Mouse (Mus musculus): ENCODE measurements around the gene Xkr7. TPM values are rescaled to one million over a fixed set of nuclear protein-coding genes. Genes with fewer than 3 reads are reported as not detected.

Gene Xkr7
- 1 to 10 TPM; 1.9 to 2.1 TPM for total RNA-seq (2021)

DNA sequence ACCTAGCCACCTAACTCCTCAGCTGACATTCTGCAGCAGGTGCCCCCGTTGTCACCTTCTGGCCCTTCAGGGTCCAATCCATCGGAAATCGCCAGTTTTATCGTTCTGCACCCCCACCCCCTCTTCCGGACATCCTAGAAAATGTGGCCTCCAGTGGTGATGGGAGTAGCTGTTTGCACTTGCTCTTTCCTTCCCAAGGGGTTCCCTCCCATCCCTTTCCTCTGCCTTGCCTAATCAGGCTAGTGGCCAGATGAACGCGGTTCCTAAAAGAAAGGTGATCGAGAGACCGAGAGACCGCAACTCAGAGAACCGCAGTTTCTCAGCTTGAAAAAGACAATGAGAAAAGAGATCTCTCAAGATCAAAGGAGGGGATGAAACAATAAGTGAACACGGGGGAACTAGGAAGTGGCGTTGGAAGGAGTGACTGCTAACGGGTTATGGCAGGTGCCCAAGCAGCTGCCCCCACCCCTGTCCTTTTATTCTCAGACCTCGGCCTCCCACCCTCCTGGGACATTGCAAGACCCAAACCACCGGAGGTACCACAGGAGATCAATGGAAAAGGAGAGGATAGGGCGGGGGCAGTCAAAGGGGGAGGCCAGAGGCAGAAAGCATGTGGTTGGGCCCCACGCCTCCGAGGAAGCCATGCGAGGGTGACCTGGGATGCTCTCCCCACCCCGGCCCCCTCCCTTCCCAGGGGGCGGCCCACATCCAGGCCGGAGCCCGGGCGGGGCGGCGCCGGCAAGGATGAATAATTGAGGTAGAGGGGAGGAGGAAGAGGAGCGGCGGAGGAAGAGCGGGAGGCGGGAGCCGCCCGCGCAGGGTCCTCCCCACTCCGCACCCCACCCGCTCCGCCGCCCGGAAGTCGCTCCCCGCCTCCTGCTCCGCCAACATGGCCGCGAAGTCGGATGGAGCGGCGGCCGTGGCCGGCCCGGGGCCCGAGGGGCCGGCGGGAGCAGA, at the start of gene Xkr7:
Xkr7 (plus strand) TSS at position 727 of the 957 bp plus-strand sequence.
- DNase-seq (ENCODE audit: extremely low spot score in 1 of 2, low spot score in 1 of 2): no peak

DNA sequence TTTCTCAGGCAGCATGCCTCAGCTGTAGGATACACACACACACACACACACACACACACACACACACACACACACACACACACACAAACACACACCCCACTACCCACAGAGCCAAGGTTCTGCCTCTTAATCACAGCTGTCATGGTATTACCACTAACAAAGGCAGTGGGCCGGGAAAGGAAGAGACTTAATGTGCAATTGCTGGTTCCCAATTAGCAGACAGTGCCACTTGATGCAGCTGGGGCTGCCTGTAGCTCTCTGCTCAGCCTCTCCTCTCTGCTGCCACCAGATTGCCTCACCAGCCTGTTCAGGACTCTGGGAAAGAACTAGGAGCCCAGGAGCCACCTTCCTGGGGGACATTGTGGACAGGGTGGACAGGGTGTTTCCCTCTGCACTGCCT, 46.1 kb upstream of the Xkr7 start:
- DNase-seq (ENCODE audit: extremely low spot score in 1 of 2, low spot score in 1 of 2): no peak

DNA sequence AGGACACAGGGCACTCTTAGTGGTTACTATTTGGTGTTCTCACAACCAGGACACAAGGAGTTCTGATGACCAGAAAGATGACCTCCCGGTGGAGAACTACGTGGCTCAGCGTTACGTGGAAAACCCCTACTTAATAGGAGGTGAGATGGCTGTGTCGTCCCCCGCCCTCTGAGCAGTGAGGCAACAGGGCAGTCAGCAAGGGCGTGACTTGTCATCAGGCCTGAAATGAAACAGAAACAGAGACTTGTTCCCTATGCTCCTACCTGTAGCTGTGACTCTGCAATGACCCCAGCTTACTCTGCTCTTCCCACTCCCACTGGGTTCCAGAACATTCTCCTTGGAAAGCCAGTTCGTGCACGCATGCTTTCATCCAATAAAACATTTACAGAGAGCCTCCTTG, 40.1 kb upstream of the Xkr7 start:
- DNase-seq (ENCODE audit: extremely low spot score in 1 of 2, low spot score in 1 of 2): no peak

DNA sequence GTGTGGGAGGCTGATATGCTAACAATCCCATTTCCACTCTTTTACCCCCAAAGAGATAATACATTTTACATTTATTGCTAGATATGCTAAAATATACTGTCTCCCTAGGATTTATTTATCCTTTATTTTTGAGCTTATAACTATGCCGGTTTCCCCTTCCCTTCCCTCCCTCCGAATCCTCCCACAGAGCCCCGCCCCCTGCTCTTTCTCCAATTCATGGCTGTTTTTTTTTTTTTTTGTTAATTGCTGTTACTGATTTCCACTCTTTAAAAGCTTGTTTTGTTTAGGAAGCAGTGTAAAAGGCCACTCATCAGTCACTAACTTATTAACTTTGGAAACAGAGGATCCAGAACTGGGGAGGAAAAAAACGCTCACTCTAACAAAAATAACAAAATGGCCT, 34.6 kb upstream of the Xkr7 start:
- DNase-seq (ENCODE audit: extremely low spot score in 1 of 2, low spot score in 1 of 2): no peak

DNA sequence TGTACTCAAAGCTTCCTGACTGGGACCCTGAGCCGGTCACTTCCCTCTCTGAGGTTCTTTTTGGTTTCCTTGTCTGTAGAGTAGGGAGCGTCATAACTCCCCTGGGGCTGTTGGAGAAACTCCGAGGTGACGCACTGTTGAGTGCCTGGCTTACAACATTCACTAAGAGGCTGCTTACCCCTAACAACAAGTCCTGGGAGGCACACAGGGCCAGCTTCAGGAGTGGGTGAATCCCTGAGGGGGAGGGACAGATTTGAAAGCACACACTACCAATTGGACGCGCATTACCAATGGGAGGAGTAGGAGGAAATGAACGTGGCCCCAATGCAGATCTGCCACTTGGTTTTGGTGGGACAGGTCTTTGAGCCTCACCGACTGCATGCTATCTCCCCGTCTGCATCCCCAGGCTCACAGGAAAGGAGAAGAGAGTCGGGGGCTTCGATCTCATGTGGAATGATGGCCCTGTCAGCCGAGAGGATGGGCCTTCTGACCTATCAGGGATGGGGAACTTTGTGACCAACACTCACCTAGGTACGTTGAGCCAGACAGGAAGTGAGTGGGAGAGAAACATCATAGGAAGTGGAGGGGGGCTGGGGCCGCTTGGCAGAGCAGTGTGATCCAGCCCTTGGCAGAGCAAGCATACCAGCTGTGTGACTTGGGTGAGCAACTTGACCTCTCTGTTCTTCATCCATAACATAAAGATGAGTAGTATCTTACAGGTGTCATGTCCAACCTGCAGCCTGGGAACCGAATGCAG, 29.0 kb upstream of the Xkr7 start:
- no peak for DNase-seq (ENCODE audit: extremely low spot score in 1 of 2, low spot score in 1 of 2)

DNA sequence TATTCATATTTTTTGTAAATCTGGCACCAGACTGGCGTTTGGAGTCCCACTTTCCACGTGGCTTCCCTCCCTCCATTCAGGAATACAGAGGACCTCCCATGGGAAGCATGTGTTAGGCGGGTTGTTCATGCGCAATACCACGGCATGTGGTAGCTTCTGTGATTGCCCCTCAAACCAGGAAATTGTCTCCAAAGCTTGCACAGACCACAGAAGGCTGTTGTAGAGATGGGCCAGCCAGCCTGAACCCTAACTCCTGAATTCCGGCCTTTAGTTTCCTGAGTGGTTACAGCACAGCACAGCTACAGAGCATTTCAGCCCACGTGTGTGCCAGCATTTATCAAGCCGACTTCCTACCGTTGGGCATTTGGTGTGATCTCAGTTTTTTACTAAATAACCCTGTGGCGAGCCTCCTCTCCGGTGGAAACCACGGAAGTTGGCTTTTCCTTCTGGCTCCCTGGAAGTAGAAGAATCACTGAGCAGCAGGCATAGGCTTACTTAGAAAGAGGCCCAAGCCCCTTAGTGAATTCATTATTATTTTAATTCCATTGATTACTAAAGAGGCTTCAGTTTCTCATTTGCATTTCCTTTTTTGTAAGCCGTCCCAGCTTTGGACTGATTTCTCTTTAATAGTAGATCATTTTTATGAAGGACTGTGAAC, 27.8 kb upstream of the Xkr7 start:
- no peak for DNase-seq (ENCODE audit: extremely low spot score in 1 of 2, low spot score in 1 of 2)

DNA sequence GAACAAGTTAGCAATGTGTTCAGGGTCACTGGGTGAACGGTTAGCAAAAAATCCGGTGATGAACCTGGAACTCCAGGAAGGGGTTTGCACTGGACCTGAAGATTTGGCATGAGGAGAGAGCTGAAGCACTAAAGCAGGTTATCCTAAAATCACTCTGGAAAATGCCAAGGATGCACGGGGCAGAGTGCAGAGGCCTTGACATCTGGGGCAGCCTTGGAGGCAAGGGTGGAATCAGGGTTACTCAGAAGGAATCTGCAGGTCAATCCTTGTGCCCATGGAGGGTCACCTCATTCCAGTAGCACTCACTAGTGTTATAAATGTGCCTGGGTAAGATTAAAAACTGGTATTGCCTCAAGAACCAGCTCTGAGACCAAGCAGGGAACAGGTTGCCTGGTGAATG, 25.7 kb upstream of the Xkr7 start:
- no peak for DNase-seq (ENCODE audit: extremely low spot score in 1 of 2, low spot score in 1 of 2)

DNA sequence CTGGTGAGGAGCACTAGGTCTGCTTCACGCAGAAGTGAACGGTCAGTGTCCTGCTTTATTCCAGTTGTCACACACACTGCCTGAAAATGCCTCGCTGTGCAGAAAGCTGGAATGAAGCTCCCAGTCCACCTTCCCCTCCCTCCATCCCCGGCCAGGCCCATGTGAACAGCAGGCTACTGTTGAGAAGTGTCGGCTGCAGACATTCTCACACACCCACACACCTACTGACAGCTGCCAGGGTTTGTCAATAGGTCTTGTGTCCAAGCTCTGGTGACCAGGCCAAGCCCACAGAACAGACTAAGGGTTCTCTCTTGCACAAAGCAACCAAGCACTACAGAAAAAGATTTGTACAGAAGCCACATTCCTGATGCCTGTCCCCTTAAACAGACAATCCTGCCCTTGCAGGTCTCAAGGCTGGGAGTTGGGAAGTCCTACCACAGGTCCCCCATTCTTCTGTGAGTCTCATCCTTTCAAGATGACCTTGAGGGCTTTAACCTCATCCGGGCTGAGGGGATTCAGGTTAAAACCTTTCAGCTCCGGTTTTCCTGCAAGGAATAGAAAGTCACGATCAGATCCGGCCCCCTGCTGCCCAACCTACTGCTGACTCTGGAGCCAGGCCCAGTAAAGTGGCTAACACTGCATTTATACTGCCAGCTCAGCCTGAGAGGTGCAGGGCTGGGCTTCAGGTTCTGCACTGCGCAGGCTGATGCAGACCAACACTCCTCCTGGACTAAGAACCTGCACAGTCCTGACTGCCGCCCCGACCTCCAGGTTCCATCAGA, 22.3 kb upstream of the Xkr7 start:
- no peak for DNase-seq (ENCODE audit: extremely low spot score in 1 of 2, low spot score in 1 of 2)

DNA sequence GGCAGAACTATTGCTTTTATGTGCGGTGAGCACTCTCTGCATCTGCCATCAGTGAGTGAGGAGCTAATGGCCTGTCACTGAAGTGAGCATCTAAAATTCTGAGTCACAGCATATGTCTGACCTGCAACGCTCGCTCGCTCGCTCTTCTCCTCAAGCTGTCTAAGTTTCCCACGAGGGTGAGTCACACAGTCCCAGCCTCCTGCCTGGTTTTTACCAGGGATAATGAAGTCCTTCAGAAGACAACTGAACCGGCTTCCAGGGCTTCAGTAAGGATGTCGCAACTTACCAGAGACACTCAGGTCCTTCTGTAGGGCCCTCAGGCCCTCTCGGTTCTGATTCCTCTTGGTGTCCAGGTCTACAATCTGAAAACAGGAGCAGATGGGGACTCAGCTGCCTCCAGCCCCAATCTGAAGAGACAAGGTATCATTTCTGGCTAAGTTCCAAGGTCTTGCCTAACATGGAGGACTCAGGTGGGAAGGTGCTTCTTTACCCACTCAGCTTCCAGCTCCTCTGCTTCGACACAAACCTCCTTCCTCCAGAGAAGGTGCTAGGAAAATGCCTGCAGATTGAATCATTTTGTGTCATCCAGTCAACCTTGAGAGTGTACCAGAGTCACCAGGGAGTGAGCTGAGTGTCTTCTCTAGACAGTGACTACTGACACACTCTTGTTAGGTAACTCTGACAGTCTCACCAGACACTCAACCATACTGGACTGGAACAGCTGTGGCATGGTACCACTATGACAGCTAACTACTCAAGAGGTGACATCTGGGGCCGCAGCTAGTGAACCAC, 17.7 kb upstream of the Xkr7 start:
- DNase-seq (ENCODE audit: extremely low spot score in 1 of 2, low spot score in 1 of 2): no peak

DNA sequence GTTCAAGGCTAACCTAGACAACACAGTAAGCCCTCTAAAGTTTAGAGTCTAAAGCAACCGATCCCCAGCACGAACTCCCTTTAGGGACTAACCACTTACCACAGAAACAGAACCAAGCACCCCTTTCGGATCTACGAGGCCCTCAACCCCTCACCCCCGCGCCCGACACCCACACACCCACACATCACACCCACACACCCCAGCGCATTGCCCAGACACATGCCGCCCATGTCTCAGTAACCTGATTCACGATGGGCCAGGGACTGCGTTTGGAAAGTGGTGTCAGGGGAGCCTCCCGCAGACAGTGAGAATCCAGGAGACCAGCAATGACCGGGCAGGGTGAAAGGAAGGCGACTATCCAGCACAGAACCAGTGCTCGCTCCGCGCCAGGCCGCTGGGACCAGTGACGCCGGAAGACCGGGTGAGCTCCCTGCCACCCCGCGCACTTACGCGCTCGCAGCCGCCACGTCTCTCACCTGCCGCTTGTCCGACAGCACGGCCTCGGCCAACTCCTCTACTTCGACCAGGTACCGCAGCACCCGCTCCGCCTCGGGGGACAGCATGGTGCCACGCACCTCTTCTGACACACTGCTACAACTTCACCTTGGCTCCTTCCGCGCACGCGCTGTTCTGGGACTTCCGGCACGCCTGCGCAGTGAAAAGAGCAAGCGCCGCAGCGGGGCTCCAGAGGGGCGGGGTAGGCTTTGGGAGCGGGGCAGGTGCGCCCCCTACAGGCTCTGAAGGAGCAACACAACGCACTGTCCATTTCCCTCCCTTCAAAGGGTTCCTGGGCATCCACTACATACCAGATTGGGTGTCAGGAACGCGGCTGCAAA, 16.7 kb upstream of the Xkr7 start, which contains the start of gene Pdrg1:
Pdrg1 (minus strand) TSS at position 670 of the 836 bp plus-strand sequence.
- DNase-seq (ENCODE audit: extremely low spot score in 1 of 2, low spot score in 1 of 2): peak; percentile 93 to 95

DNA sequence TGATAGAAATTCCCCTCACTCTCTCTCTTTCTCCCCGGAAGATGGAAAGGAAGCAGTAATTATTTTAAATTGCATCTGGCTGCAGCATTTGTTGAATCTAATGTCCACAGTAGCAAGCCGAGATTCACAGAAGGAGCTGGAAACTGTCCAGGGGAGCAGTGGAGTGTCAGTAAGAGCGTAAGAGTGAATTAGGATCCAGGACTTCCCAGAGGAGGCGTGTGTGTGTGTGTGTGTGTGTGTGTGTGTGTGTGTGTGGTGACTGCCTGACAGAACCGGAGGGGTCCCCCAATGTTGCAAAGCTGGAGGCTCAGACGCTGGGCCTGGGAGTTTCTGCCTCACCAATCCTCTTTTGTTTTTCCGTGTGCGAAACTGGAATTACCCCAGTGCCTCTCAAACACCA, 15.8 kb upstream of the Xkr7 start:
- DNase-seq (ENCODE audit: extremely low spot score in 1 of 2, low spot score in 1 of 2): no peak

DNA sequence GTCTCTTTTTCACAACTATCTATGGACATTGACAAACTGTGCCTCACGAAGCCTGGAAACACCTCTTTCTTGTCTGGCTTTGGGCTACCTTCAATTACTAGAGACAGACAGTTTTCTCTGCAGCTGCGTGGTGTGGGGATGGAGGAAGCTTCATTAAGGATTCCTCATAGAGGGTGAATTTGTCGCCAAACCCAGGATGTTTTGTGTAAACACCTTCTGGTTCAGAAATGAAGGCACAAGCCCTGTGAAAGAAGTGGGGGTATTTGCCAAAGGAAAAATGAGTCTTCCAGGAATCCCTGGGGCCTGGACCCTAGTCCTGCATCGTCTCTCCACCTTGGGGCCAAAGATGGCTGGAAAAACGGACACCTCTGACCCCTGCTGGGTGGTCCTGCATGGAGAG, 14.9 kb upstream of the Xkr7 start:
- no peak for DNase-seq (ENCODE audit: extremely low spot score in 1 of 2, low spot score in 1 of 2)

DNA sequence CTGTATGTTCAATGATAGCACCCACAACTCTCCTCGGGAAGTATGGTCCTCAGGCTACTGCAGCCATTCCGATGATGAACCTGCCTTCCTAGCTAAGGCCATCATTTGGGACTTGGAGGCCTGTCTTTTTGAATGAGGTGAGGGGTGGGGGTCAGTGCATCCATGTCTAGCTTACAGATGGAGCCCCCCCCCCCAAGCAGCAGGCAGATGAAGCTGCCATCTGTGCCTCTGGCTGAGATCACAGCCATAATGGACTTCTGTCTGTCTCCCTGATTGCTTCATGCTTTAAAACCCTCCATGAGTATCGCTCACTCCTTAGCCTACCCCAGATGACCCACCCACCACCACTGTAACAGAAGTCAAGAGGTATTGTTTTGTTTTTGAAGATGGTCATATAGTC, 12.3 kb upstream of the Xkr7 start:
- DNase-seq (ENCODE audit: extremely low spot score in 1 of 2, low spot score in 1 of 2): no peak

DNA sequence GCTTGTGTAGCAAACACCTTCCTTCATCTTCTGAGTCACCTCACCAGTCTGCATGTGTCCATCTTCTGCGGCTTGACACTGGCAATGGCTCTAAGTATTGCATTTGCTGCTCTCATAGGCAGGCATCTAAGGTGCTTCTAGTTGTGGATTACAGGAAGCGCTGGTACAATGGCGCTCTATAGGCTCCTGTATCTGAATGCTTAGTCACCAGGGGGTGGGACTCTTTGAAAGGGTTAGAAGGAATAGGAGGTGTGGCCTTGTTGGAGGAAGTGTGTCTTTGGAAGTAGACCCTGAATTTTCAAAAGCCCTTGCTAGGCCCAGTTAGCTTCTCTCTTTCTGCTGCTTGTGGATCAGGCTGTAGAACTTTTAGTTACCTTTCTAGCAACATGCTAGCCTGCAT, 10.5 kb upstream of the Xkr7 start:
- DNase-seq (ENCODE audit: extremely low spot score in 1 of 2, low spot score in 1 of 2): no peak

DNA sequence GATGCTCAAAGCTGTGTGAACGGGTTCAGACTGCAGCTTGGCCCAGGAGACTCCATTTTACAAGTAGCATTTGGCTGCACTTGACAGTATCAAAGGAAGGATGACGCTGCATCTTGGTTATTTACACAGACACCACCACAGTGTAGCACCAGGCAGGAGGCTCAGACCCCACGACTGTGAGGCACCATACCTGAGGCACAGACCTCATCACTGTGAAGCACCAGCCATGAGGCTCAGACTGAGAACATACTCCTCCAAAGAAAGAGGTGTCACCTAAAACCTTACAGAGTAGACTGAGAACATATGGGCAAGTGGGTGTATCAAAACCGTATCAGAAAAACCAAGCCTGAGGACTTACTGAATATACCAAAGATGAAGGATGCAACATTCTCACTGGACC, 8.8 kb upstream of the Xkr7 start:
- no peak for DNase-seq (ENCODE audit: extremely low spot score in 1 of 2, low spot score in 1 of 2)

DNA sequence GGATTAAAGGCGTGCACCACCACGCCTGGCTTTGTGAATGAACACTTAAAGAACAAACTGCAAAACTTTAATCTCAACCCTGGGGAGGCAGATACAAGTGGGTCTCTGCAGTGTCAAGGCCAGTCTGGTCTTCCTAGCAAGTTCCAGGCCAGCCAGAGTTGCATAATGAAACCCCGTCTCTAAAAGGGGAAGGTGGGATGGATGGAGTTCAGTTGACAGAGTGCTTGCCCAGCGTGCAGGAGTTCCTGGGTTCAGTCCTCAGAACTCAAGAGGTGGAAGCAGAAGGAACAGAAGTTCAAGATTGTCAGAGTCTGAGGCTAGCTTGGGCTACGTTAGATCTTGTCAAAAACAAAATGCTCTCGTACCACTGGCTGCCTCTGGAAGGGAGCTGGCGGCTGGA, 5.6 kb upstream of the Xkr7 start:
- no peak for DNase-seq (ENCODE audit: extremely low spot score in 1 of 2, low spot score in 1 of 2)

DNA sequence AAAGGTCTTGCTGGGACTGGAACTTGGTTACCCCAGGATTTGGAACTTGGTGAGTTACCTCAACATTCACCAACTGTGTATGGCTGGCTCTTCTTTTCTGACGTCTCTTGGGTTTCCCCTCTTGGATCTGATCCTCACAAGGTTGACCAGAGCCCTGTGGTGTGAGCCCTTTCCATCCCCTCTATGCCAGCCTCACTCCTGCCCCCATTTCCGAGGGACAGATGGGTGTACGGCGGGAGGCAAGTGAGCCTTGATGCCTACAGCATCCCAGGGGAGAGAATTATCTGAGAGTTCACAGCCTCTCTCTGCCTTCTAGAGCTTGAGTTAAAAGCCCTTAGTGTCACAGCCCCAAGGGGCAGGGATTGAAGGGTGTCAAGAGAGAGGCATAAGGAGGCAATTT, 4.2 kb upstream of the Xkr7 start:
- DNase-seq (ENCODE audit: extremely low spot score in 1 of 2, low spot score in 1 of 2): no peak

DNA sequence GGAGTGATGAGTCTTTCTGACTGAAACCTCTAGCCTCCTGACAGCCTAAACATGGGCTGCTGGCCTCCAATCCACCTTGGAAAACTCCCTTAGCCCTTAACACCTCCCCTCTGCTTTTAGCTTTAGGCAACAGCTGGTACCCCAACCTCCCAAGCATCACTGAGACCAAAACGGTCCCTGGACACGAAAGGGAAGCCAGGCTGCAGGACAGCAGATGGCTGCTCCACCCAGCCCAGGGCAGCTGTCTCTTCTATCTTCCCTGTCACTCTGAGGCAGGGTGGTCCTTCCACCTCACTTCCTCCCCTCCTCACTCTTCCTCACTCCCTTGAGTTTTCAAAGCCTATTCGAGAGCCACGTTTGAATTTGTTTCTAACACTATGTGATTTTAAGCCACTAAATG, 1.2 kb upstream of the Xkr7 start:
- DNase-seq (ENCODE audit: extremely low spot score in 1 of 2, low spot score in 1 of 2): no peak

All from layer of hippocampus, postnatal 25 days (tissue).